Mouse (Mus musculus) limb, embryonic 13.5 days (tissue): ENCODE measurements around the gene Higd2a. TPM values are rescaled to one million over a fixed set of nuclear protein-coding genes. Genes with fewer than 3 reads are reported as not detected.
A peak's percentile ranks its signal among the peaks of the same experiment; 100 is the strongest.

ENCODE experiments used
- ATAC-seq: fragments of 200-750 bp; cut with Nextera tagmentation; 2 replicates; pipeline ENCODE4 v1.8.0; 2017; ENCODE audit warnings: low read depth, moderate number of reproducible peaks, moderate TSS enrichment; ENCODE audit not compliant: low FRiP score
- H3K27ac ChIP-seq: fragments of 300-500 bp; sonication (generic); 2 replicates; pipeline ENCODE4 v1.5.1; 2015; ENCODE audit warnings: inconsistent platforms, mild to moderate bottlenecking, moderate library complexity
- H3K27me3 ChIP-seq: fragments of 300-500 bp; sonication (generic); 2 replicates; pipeline ENCODE4 v1.6.1; 2015; ENCODE audit warnings: mild to moderate bottlenecking, inconsistent platforms
- H3K36me3 ChIP-seq: fragments of 300-500 bp; sonication (generic); 2 replicates; pipeline ENCODE4 v1.6.1; 2015; ENCODE audit warnings: inconsistent platforms, mild to moderate bottlenecking, moderate library complexity
- H3K4me1 ChIP-seq: fragments of 300-500 bp; sonication (generic); 2 replicates; pipeline ENCODE4 v1.6.1; 2015; ENCODE audit warnings: inconsistent platforms
- H3K4me2 ChIP-seq: fragments of 300-500 bp; sonication (generic); replicated peaks from 2 replicates; pipeline ENCODE4 v1.6.1; 2015; ENCODE audit warnings: inconsistent platforms, mild to moderate bottlenecking, moderate library complexity
- H3K4me3 ChIP-seq: fragments of 300-500 bp; sonication (generic); 2 replicates; pipeline ENCODE4 v1.5.1; 2015; ENCODE audit warnings: moderate library complexity, mild to moderate bottlenecking, inconsistent platforms
- H3K9ac ChIP-seq: fragments of 300-500 bp; sonication (generic); 2 replicates; pipeline ENCODE4 v1.6.1; 2015; ENCODE audit warnings: mild to moderate bottlenecking, inconsistent platforms
- H3K9me3 ChIP-seq: fragments of 300-500 bp; sonication (generic); 2 replicates; pipeline ENCODE4 v1.6.1; 2016; ENCODE audit warnings: inconsistent platforms
- WGBS: fragments of 180-500 bp; shearing (Covaris S2); methylation state at CpG from one replicate; pipeline ENCODE4 v1.1.7; 2015; 5-methylcytosine and 5-hydroxymethylcytosine counted together
- polyA plus RNA-seq: library from polyadenylated mRNA; unstranded; fragments of >200 nt; fragmentation: Nextera tagmentation; extraction: Ambion mirVana; gene quantifications from 2 replicates; pipeline ENCODE4 v1.2.1, GENCODE M21; 2015

Higd2a gene
- 165 and 168 TPM in 2 replicates for polyA plus RNA-seq

DNA sequence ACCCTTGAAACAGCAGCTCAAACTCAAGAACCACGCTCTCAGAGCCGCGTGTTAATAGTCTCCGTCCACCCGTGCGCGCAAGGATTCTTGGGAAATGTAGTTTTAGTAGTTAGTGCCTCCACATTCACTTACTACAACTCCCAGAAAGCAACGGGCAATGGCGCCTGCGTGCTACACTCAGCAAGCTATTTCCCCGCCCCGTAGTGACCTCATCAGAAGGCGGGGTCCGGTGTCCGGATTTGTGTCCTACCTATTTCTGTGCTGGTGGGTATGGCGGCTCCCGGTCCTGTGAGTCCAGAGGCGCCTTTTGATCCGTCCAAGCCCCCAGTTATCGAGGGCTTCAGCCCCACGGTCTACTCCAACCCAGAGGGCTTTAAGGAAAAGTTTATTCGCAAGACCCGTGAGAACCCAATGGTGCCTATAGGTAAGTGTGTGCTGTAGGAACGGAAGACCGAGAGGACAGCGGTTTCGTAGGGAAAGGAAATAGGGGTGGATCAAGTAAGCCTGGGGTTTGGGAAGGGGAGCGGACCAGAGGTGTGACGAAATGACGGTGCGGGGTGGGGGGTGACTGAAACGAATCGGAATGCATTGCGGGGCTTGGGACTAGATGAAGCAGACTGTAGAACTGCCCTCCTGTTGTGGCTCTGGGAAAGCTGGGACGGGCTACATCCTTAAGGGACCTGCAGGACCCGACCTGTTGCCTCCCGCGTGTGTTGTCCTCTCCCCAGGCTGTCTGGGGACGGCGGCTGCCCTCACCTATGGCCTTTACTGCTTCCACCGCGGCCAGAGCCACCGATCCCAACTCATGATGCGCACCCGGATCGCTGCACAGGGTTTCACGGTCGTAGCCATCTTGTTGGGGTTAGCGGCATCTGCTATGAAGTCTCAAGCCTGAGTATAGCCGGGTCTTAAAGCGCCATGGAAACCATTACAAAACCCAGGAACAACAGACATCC lies at the start of gene Higd2a, which contains the start of gene Nop16:
Higd2a (plus strand) TSS at position 212 of the 956 bp plus-strand sequence.
Nop16 (minus strand) TSS at position 95 of the 956 bp plus-strand sequence.
- under 1% methylated on average over 51 of the region's 51 CpGs for WGBS
- H3K4me2 ChIP-seq = peak within 1 kb of the TSS; percentile 70
- peaks cover 49% of the 10 kb centered on the region for H3K36me3 ChIP-seq
- peak within 1 kb of the TSS; percentile 93 for H3K4me3 ChIP-seq
- peak; percentile 99 for ATAC-seq
- no peaks in the 10 kb centered on the region for H3K9me3 ChIP-seq
- H3K4me1 ChIP-seq = peaks cover 23% of the 10 kb centered on the region
- H3K9ac ChIP-seq = peak within 1 kb of the TSS; percentile 91
- H3K27me3 ChIP-seq = no peaks in the 10 kb centered on the region
- H3K27ac ChIP-seq = peak within 1 kb of the TSS; percentile 90

GRCm38 (mm10) chr13:54548036-54548435 lies 42.0 kb upstream of the Higd2a start:
- Histone ChIP-seq H3K36me3 (peaks cover 68% of the 10 kb centered on the region), H3K27me3 (no peaks in the 10 kb centered on the region), H3K27ac (no peak overlapping the region), H3K9me3 (no peaks in the 10 kb centered on the region), H3K9ac (no peak overlapping the region), H3K4me2 (no peak overlapping the region), H3K4me1 (no peaks in the 10 kb centered on the region), H3K4me3 (no peak overlapping the region)
- 81% methylated on average over 7 of the region's 7 CpGs for WGBS
- ATAC-seq = no peak

GRCm38 (mm10) chr13:54556176-54556575 lies 33.8 kb upstream of the Higd2a start:
- Histone ChIP-seq H3K36me3 (peaks cover 96% of the 10 kb centered on the region), H3K9ac (no peak overlapping the region), H3K4me1 (no peaks in the 10 kb centered on the region), H3K27ac (no peak overlapping the region), H3K27me3 (no peaks in the 10 kb centered on the region), H3K4me3 (no peak overlapping the region), H3K9me3 (no peaks in the 10 kb centered on the region), H3K4me2 (no peak overlapping the region)
- 94% methylated on average over 9 of the region's 9 CpGs for WGBS
- ATAC-seq = no peak

DNA sequence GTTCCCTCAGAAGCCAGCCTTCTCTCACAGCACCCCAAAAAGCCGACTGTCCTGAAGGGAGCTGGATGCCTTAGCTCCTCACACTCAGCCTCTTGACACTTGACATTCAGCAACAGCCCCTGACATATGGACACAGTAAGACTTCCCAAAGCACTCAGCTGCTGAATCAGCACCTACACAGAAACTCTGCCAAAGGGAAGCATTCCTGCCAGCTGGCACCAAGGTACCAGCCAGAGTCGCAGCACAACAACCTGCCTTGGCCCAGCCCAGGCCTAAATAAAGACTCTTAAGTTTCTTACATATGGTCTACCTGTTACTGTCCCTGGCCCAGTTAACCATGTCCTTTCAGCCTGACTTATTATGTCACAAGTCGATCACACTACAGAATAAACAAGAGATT lies 33.2 kb upstream of the Higd2a start:
- no peak overlapping the region for H3K4me2 ChIP-seq
- H3K4me1 ChIP-seq = no peaks in the 10 kb centered on the region
- no peaks in the 10 kb centered on the region for H3K9me3 ChIP-seq
- H3K4me3 ChIP-seq = no peak overlapping the region
- H3K36me3 ChIP-seq = peaks cover 96% of the 10 kb centered on the region
- no peaks in the 10 kb centered on the region for H3K27me3 ChIP-seq
- ATAC-seq = no peak
- H3K27ac ChIP-seq = no peak overlapping the region
- no peak overlapping the region for H3K9ac ChIP-seq
- 89% methylated on average over 3 of the region's 3 CpGs for WGBS

- no peak for ATAC-seq
- 97% methylated on average over 1 of the region's 1 CpGs for WGBS
- no peaks in the 10 kb centered on the region for H3K27me3 ChIP-seq
- no peak overlapping the region for H3K4me2 ChIP-seq
- H3K4me1 ChIP-seq = no peaks in the 10 kb centered on the region
- no peak overlapping the region for H3K9ac ChIP-seq
- H3K9me3 ChIP-seq = no peaks in the 10 kb centered on the region
- no peak overlapping the region for H3K27ac ChIP-seq
- H3K36me3 ChIP-seq = peaks cover 95% of the 10 kb centered on the region
- no peak overlapping the region for H3K4me3 ChIP-seq
Measured at GRCm38 (mm10) chr13:54557652-54558051, 32.4 kb upstream of the Higd2a start.

GRCm38 (mm10) chr13:54559656-54560055 lies 30.4 kb upstream of the Higd2a start:
- no peak overlapping the region for H3K27ac ChIP-seq
- H3K4me3 ChIP-seq = no peak overlapping the region
- H3K9ac ChIP-seq = no peak overlapping the region
- WGBS = 94% methylated on average over 2 of the region's 2 CpGs
- no peaks in the 10 kb centered on the region for H3K27me3 ChIP-seq
- no peaks in the 10 kb centered on the region for H3K9me3 ChIP-seq
- no peak overlapping the region for H3K4me2 ChIP-seq
- ATAC-seq = no peak
- H3K4me1 ChIP-seq = peaks cover 12% of the 10 kb centered on the region
- H3K36me3 ChIP-seq = peaks cover 86% of the 10 kb centered on the region

DNA sequence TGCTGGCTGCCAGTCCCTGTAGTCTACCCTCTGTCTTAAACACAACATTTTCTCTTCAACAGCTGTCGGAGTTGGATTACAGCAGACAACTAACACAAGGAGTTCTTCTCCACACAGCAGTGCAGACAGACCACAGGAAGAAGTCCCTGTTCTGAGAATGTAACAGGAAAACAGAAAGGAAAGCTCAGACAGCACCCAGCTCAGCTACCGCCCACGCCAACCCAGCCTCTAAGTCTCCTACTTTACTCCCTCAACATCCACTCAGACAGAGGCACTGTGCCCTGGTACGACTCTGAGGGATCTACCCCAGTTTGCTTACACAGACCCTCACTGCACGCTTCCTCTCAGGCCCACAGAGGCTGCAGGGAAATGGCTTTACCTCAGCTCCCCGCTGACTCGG lies 29.4 kb upstream of the Higd2a start:
- H3K4me3 ChIP-seq = no peak overlapping the region
- H3K4me2 ChIP-seq = no peak overlapping the region
- WGBS = 89% methylated on average over 7 of the region's 7 CpGs
- peaks cover 78% of the 10 kb centered on the region for H3K36me3 ChIP-seq
- no peaks in the 10 kb centered on the region for H3K27me3 ChIP-seq
- peaks cover 12% of the 10 kb centered on the region for H3K4me1 ChIP-seq
- ATAC-seq = no peak
- H3K27ac ChIP-seq = no peak overlapping the region
- H3K9ac ChIP-seq = no peak overlapping the region
- no peaks in the 10 kb centered on the region for H3K9me3 ChIP-seq

GRCm38 (mm10) chr13:54562562-54562961 lies 27.4 kb upstream of the Higd2a start:
- no peak for ATAC-seq
- no peak overlapping the region for H3K9ac ChIP-seq
- H3K27ac ChIP-seq = no peak overlapping the region
- H3K9me3 ChIP-seq = no peaks in the 10 kb centered on the region
- no peaks in the 10 kb centered on the region for H3K27me3 ChIP-seq
- no peak overlapping the region for H3K4me2 ChIP-seq
- WGBS = 81% methylated on average over 7 of the region's 7 CpGs
- H3K36me3 ChIP-seq = peaks cover 59% of the 10 kb centered on the region
- H3K4me1 ChIP-seq = peaks cover 12% of the 10 kb centered on the region
- H3K4me3 ChIP-seq = no peak overlapping the region

GRCm38 (mm10) chr13:54564232-54565200 lies 25.5 kb upstream of the Higd2a start:
- ATAC-seq = peak; percentile 60
- Histone ChIP-seq H3K27ac (peak overlapping the region; percentile 65), H3K9me3 (no peaks in the 10 kb centered on the region), H3K4me1 (peaks cover 12% of the 10 kb centered on the region), H3K36me3 (peaks cover 39% of the 10 kb centered on the region), H3K9ac (peak overlapping the region; percentile 91), H3K4me2 (peak overlapping the region; percentile 93), H3K27me3 (no peaks in the 10 kb centered on the region), H3K4me3 (peak overlapping the region; percentile 77)
- WGBS = 10% methylated on average over 45 of the region's 45 CpGs

DNA sequence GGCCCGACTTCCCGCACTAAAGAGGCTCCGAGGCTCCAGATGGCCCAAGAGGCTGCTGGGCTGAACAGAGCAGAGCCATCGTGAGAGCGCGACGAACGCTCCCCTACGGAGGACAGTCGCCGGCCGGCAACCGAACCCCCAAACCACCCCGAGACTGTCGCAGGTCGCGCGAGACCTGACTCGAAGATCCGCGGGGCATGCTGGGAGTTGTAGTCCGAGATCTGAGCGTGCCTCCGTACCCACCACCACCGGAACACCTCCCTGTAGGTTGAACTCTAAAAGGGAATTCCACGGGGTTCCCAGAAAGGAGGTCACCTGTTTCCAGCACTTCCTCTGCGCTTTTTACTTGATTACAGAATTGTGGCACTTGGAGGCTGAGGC lies 24.8 kb upstream of the Higd2a start, which contains the start of gene 4833439L19Rik:
4833439L19Rik (minus strand) TSS at position 235 of the 381 bp plus-strand sequence.
- H3K4me2 ChIP-seq = peak within 1 kb of the TSS; percentile 93
- peak within 1 kb of the TSS; percentile 91 for H3K9ac ChIP-seq
- peak within 1 kb of the TSS; percentile 65 for H3K27ac ChIP-seq
- H3K4me3 ChIP-seq = peak within 1 kb of the TSS; percentile 77
- peak; percentile 97 for ATAC-seq
- 0% methylated on average over 27 of the region's 27 CpGs for WGBS
- H3K4me1 ChIP-seq = peaks cover 12% of the 10 kb centered on the region
- peaks cover 32% of the 10 kb centered on the region for H3K36me3 ChIP-seq
- H3K9me3 ChIP-seq = no peaks in the 10 kb centered on the region
- H3K27me3 ChIP-seq = no peaks in the 10 kb centered on the region

DNA sequence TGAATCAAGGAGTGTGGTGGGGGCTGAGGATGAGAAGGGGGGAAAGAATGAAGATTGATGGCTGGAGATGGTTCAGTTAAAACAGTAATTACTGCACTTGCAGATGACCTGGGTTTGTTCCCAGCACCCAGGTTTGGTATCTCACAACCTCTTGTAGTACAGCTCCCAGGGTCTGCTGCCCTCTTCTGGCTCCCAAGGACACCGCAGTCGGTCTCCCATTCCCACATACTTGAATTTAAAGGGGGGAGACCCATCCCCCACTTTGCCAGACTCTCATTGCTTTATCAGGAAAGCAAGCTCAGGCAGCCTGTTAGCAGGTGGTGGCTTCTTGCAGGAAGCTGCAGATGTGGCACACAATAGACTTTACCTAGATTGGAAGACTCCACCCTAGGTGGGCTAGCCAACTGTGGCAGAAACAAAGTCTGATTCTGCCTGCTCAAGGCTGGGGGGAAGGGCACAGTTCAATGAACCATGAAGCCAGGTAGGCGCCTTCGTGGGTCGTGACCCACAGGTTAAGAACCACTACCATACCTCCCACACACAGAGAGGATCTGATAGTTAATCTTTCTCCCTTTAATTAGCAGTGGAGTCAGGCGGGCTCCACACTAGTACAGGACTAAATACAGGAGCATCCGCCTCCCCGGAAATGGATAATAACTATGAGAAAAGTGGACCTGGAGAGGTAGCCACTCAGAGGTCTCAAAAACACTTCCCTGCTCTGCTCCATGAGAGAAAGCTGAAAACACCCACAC lies 24.2 kb upstream of the Higd2a start:
- 47% methylated on average over 8 of the region's 8 CpGs for WGBS
- no peak overlapping the region for H3K27ac ChIP-seq

More for the DNA sequence above, 24.2 kb upstream of the Higd2a start:
- Histone ChIP-seq H3K4me3 (peak overlapping the region; percentile 77), H3K36me3 (peaks cover 27% of the 10 kb centered on the region), H3K9me3 (no peaks in the 10 kb centered on the region), H3K9ac (peak overlapping the region; percentile 15; the same call in 1 of the 2 replicates), H3K27me3 (no peaks in the 10 kb centered on the region), H3K4me2 (peak overlapping the region; percentile 93), H3K4me1 (peaks cover 12% of the 10 kb centered on the region)
- peak; percentile 54; the same call in 1 of the 2 replicates for ATAC-seq
